Mouse (Mus musculus): ENCODE measurements around the gene Npas3.

Gene Npas3

DNA sequence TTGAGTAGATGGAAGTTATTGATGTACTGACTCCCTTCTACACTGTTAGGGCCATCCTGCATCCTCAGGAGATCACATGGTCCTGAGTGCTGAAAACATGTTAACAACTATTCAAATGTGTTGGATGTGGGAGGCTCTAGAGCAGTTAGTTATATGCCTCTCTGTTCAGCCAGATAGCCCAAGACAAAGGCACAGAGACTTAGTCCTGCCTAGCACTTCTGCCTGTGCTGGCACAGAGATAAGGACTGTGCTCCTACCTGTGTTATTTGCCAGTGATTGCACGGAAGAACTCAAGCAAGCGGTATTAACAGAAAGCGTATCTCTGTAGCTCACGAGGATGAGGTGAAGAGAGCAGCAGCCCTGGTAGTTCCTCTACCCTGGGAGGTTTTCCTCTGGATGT lies 571.5 kb downstream of the Npas3 start:
- no peak for DNase-seq

DNA sequence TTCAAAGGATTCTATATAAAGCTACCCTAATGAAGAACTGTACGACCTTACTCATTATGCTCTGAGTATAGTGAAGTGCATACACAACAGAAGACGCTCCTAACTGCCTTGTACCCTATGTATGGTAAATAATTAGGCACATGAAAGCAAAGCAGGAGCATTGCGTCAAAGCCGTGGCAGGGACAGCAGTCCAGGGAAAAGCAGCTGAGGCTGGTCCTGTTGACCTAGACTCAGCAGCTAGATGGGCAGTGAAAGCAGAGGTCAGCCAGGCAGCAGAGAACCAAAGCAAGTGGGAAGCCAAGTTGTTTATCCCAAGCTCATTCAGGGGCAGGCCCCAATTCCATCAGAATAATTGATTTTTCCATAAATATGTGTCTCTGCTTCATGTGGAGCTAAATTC lies 574.4 kb downstream of the Npas3 start:
- DNase-seq: no peak

DNA sequence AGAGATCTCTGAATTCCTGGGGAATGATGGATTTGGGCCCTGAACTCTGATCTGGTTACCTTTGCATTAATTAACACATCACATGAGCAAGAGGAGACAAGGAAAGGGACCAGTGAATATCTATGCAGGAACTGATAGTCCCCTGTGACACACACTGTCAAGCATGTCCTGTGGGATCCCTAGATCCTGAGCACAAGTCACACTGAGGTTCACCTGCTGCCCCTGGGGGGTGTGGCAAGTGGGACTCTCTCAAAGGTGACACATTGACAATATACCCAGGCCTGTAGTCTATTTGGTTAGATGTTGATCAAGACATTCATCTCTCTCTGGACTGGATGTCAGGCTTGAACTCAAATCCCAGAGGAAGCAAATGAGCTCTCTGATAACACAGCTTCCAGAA lies 576.8 kb downstream of the Npas3 start:
- DNase-seq: no peak

DNA sequence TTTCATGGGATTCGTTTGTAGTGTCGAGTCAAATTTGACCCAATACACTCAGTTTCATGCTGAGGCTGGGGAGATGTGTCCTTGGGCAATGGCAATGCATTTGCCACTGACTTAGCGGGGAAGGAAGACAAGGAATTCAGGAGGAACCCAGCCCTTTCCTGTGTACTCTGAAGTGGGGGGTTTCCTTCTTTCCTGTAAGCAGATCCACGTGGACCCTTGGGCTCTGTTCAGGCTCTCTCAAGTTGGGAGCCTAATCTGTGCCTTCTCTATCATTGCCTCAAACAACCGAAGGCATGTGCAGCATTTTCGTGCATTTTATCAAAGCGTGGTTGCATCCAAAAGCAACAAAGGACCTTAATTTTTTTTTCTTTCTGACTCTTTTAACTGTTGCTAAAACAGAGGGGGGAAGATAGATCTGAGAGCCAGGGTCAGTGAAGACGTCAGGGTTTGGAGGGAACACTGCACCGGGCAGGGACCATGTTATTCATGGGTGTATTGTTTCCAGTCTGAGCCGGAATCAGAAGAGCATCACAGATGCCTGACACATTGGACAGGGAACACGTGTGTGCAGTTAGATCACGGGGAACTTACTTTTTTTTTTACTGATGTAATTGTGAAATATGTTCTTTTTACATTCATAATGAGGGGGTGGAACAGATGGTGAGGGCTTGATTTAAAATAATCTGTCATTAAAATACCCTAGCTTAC lies 577.6 kb downstream of the Npas3 start:
- no peak for DNase-seq

DNA sequence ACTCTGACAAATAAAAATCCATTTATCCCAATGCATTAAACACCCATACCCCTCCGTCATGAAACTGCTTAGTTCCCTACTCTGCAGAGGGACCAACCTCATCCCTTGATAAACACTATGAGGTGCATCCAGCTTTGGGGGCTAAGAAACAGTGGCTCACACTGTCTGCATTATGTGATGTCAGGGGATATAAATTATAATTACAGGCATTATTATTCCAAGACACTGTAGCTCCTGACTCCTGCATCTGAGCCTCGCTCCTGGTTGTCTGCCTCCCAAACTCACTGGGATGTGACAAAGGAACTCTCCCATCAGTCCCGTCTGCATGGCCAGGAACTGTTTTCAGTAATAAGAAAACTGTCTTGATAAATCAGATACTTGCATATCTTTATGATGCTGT lies 578.3 kb downstream of the Npas3 start:
- no peak for DNase-seq

DNA sequence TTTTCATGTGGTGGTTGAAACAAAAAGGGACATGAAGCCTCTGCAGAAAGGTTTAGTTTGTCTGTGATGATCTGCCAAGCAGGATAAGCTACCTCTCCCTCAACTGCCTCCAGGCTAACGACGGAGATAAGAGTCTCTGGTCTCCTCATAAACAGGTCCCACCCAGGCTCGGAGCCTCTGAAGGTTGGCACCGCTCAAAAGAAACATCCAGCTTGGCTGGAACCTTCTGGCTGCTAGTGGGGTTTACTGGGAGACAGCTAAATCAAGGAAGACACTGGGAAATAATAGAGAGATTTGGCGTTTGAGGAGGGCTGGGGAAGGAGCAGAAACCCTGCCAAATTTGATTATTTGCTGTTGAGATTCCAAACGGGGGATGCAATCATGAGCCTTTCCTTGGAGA lies 584.1 kb downstream of the Npas3 start:
- no peak for DNase-seq

DNA sequence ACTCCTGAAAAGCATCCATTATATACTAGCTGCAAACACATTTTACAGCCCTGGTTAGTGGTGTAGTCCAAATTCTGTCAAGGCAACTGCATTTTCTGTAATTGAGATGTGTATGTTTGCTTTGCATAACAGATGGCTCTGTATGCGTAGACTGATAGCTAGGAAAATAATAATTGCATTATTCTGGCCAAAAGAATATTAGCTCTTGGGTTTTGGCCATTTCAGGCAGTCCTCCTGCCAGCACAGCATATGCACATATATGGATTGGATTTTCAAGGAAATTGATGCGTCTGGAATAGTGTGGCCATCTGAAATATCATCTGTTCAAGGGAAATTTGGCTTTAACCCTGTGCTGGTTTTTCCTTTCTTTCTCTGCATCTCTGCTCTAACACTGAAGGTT lies 584.9 kb downstream of the Npas3 start:
- no peak for DNase-seq

DNA sequence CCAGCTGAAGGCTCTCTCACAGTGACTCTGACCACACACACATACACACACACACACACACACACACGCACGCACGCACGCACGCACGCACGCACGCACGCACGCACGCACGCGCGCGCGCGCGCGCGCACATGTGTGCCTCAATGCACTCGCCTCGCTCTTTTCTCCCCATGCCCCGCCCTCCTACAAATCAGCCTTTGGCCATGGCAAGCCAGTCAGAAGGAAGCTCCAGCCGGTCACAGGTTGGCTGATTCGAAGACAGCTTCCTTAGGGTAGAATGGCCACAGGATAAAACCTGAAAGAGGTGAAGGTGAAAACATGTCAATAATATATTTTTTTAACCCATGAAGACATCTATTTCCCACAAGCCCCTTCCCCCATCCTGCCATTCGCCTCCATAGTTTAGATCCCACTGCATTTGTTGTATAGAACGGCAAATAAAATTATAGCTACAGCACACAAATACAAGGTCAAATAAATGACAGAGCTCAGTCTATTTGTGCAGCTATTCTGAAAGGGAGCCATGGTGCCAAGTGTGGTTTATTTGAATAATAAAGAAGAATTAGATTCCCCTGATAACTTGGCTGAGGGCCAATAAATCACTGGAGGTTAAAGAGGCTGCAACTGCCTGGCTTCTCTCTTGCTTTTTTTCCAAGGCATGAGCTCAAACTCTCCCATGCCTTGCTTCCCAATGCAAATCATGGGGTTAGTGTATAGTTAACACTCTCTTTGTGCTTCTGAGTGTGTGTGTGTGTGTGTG lies 587.7 kb downstream of the Npas3 start:
- DNase-seq: no peak

DNA sequence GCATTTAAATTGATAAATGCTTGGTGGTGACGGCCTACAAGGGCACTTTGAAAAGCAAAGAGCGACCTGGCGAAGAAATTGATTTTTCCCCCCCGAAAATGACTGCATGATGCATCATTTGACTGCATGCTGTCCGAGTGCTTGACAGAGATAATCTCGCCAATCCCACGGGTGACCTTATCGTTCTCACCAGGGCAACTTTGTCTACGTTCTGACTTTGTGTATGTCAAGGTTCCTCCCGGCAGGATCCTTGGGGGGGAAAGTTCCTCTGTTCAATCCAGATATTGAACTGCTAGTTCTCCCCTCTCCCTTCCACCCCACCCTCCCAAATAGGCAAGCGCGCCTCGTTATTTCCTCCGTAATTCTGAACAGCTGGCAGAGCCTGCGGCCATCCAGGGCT lies 588.9 kb downstream of the Npas3 start:
- no peak for DNase-seq

DNA sequence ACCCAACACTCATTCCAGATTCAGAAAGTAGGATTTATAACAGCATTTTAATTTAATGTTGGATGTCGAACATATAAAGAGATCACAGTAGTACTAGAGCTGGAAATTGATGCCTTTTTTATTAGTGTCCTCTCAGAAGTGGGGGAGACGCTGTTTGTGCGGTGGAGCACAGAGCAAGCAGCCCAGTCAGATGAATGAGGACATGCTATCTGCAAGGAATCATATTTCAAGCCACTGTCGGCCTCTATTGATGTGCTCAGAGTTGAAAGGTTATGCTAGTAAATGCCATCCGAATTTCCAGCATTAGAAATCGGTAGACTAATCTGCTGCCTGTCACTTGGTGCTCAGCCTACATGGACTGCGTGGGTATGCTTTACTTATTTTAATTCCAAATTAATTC lies 590.1 kb downstream of the Npas3 start:
- no peak for DNase-seq

DNA sequence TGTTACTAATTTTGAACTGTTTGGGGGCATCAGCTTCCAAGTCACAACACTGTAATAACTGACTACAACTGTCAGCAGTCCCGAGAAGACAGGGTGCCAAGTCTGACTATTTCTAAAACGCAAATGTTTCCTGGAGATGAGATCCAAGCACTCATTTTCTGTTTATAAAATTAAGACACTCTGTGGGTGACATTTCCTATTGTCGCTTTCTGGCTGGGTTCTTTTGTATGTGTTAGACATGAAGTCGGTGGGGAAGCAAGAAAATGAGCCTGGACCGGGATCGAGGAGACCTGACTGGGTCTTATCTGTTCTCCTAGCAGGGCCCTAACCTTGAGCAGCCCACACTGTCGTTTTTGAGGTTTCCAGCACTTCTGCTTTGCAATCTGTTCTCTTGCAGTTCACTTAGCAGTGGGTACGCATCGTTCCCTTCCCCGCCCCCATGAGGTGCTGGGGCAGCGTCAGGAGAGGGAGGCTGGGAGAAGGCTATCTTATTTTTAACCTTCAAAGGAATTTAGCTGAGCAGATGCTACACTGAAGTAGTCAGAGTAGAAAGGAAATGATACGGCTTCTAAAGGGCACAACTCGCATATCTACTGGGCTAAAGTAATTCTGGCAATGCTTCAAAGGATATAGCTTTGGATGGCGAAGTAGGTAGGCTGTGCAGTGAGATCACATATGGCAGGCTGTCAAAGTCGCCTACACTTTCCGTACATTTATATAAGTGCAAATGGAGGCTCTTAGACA lies 593.6 kb downstream of the Npas3 start:
- no peak for DNase-seq

DNA sequence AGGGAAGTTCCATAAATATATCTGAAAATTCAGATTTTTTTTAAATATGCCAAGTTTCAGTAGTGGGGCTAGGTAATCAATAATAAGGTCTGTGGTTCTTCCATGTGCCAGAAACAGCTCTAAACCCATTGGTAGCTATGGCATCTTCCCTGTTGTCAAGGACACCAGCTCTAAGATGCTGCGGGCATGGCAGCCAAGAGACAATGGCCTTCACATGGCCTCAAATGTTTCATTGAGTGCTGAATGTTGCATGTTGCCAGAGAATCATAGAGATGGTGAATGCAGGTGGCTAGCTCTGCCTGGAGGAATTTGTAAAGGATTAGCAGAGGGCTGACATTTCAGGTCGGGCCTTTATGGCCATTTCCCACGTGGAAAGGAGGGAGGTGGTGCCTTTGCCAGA lies 595.1 kb downstream of the Npas3 start:
- DNase-seq: no peak

DNA sequence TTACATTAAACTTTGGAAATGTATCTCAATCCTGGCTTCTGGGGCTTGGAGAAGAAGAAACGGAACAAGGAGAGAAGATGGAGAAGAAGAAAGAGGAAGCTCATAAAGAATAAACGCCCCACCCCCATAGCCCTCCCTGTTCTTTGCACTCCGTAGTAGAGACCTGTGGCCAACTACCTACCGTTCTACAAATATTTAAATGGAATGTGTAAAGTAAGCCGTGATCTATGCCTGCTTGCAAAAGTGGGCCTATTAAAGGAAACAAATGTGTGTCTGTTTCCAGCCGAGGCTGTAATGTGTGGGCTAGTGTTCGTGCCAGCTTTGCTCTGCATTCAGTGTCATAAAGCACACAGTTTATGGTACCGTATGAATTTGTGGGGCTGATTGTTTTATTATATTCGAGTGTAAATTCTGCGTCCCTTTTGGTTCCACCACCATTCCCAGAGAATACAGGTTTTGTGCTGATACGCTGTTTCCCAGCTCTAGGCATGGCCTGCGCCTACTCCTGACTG lies 597.7 kb downstream of the Npas3 start:
- DNase-seq: no peak

DNA sequence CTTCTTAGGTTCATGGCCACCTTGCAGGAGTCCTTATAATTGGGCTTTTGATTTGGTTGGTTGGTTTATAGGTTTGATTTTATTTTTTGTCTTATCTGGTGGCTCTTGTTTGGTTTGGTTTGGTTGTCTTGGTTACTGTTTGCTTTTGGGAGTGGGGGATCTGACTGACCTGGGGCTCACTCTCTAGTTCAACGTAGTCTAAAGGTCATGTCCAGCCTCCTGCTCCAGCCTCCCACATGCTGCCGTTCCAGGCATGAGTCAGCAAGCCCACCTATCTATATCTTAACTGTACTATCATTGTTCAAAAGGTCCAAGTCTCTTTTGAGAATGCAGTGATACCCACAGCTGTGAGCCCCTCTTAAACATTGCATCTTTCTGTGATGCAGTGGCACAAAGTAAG lies 600.8 kb downstream of the Npas3 start:
- DNase-seq: no peak

DNA sequence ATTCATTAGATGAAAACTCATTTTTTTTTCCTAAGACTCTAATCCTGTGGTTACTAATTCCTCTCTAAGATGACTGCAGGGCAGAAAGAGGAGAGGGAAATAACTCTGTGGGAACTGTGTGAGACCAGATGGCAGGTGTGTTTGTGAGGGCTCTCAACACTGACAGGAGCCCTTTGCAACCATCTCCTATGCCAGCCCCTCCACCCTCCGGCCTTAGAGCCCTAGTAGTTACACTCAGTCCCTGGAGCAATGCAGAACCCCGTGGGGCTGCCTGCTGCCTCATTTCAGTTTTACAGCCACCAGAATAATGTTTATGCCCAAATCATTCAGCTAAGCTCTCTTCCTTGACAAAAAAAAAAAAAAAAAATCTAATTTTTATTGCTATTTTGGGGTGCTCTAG lies 604.0 kb downstream of the Npas3 start:
- DNase-seq: no peak

DNA sequence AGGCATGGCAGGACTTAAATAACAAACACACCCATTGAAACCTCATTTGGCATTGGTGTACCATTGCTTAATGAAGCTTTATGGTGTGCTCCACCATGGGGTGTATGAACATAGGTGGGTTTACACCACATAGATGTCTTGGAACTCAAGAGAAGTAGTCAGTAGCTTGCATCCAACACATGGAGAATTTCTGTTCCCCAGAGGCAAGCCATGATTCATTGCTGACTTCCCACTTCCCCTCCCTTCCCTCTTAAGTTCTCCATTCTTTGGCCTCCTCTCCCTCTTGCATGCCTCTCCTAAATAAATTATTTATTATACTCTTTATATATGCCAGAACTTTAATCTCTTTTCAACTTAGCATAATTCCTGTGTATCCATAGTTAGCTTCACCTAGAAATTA lies 611.7 kb downstream of the Npas3 start:
- no peak for DNase-seq

DNA sequence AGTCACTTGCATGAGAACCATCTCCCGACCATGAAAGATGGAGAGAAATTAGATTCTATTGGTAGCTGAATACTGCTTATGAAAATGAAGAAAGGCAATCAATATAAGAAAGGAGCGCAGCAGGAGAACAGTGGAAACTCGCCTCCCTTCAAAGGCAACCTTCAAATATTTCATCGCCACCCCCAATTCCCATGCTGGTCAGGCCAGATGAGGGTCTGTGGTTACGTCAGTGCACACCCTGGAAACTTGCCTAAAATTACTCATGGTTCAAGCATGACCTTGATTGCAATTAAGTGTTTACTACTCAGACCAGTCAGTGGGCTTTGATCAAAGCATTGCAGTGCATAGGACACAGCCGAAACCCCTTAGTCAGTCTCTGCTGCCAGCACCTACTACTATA lies 613.8 kb downstream of the Npas3 start:
- no peak for DNase-seq

DNA sequence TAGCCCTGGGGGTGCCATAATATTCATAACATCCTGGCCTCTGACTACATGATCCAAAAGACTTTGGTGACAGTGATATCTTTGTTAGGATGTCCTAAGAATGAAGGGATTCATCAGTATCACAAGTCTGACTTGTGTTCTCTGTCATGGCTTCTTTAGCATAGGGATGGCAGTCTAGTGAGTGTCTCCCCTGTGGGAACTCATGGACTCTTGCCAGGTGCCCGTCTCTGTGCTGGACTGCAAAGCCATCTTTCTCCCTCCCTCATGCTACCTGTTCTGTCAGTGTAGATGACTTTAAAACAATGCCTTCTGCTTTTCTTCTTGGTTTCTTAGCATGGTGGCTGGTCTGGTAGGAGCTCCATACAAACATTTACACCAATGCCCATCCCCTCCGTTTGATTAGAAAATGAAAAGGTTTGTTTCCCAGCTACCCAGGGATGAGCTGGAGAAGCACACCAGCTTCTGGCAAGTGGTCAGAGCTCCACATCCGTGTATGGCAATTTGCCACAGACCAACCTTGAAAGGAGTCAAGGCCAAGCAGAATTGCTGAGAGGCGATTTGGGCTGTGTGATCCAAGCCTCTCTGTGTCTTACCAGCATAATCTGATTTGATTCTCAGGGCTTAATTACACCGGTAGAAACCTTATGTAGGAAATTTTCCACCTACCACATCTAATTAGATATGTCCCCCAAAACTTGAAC lies 616.1 kb downstream of the Npas3 start:
- no peak for DNase-seq

DNA sequence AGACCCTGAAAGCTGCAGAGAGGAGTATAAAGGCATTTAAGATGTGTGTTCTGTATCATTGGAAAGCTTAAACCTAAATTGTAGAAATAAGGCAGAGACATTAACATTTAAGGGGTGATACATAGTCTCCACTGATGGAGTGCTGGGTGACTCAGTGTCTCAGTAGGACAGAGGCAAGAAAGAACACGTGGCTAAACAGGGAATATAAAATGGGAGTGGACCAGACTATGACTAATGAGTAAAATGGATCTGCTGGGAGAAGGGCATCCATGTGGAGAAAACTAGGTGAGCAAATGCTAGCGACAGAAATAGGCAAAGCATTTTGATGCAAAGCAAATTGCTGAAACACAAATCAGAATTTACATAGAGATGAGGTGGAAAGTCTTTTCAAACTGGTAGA lies 617.2 kb downstream of the Npas3 start:
- DNase-seq: no peak

DNA sequence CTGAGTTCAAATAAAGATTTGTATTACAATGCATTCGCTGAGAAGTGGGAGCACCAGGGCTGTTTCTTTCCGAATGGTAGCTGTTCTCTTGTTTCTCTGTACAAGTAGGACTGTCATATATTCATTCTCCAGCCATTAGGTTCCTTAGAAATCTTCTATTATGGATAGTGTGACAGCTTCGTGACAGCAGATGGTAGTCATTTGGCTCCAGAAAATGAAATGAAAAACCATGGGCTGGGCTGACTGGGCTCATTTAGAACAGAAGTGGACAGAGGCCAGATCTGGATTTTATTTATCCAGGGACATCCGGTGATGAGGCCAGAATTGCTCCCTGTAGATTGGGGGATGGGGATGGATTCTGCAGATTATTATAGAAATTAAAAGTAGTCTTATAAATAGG lies 621.5 kb downstream of the Npas3 start:
- no peak for DNase-seq

DNA sequence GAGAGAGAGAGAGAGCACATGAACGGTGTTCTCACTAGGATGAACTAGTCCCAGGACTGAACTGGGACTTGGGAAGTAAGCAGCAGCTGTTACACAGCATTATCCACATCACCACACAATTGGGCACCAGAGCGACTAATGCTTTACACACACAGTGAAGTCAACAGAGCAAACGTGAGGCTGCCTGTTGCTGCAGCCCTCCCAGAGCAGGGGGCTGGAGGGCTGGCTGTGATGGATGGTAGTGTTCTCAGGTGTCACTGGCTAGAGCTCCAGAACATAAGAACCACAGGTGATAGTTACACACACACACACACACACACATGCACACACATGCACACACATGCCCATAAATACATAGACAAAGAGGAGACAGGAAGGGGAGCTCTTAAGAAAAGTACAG lies 626.7 kb downstream of the Npas3 start:
- no peak for DNase-seq

DNA sequence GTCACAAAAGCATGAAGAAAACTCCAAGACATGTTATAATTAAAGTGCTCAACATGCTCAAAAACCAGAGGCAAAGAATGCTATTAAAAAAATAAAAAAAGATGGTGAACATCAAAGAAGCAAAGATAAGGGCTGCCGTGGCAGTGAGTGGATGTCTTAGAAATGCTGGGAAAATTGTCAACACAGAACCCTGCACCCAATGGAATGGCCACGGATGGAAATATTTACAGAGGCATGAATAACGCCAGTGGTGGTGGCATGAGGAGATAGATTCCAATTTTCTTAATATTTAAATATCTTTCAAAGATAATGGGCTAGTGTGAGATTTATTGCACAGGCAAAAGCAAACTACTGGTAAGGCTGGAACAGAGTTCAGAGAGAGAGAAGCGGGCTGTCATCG lies 628.2 kb downstream of the Npas3 start:
- DNase-seq: no peak

DNA sequence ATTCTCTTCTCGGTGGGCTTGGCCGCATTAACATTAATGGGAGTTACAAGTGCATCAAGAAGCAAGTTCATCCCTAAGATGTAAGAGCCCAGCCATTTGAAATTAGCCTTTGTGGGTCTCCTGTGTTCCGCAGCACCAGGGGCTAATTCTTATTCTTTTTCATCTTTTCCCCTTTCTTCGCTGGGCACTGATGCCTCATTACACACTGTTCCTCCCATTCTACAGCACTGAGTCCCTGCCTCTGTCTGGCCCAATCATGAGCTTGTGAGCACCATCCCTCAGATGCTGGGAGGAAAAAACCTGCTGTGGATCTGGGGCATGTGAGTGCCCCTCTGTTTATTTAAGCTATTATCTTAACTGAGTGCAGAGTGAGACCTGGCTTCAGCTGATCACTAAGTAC lies 633.2 kb downstream of the Npas3 start:
- no peak for DNase-seq
